Mouse (Mus musculus) G1E (cell line): ENCODE data around the gene Tll2.

ENCODE experiments used
- CTCF ChIP-seq: IDR thresholded peaks from 2 replicates; pipeline ENCODE4 v1.5.1; 2012; ENCODE audit warnings: low read depth, low read length, inconsistent platforms, mixed read lengths
- POLR2AphosphoS5 ChIP-seq: IDR thresholded peaks from 2 replicates; pipeline ENCODE4 v1.6.1; 2012; ENCODE audit warnings: low read depth, low read length, inconsistent platforms; ENCODE audit not compliant: insufficient replicate concordance
- TAL1 ChIP-seq: conservative IDR thresholded peaks from 2 replicates; pipeline ENCODE4 v1.6.1; 2012; ENCODE audit warnings: low read depth, low read length, inconsistent platforms, mixed read lengths

GRCm38 (mm10) chr19:41087901-41088300 is 118.7 kb downstream of the Tll2 start:
- TF ChIP-seq CTCF (no peak), POLR2AphosphoS5 (no peak), TAL1 (no peak)
